Mouse (Mus musculus): ENCODE measurements around the gene H2afv.

GRCm38 (mm10) chr11:6471493-6471892 lies 27.2 kb upstream of the H2afv start:
- no peak for TF ChIP-seq CTCF (IDR thresholded peaks at IDR 0.05; ENCODE audit: low read depth, low read length)
- TF ChIP-seq GATA1 (IDR thresholded peaks at IDR 0.05; ENCODE audit: borderline replicate concordance, low read length), result no peak

Data from G1E (cell line).